Mouse (Mus musculus): Measurements from ENCODE around the gene Tkfc. TPM values are rescaled to one million over a fixed set of nuclear protein-coding genes. Genes with fewer than 3 reads are reported as not detected.
"Not testable (repeated sequence)": the region's sequence is repeated elsewhere in the genome, so short reads cannot be mapped to it uniquely, and the experiment has no call there.

Tkfc gene
- polyA plus RNA-seq, 1 experiment: 16.4 TPM

- Histone ChIP-seq H3K27ac (ENCODE audit: insufficient read depth, low read length) (no peak overlapping the region), H3K4me3 (ENCODE audit: insufficient read depth, low read length) (no peak overlapping the region), H3K4me1 (ENCODE audit: control insufficient read depth, insufficient read depth, low read length) (no peaks in the 10 kb centered on the region)
- TF ChIP-seq CTCF (IDR thresholded peaks at IDR 0.05; ENCODE audit: extremely low read depth, insufficient read depth, low read length) (no peak), POLR2A (IDR thresholded peaks at IDR 0.05; ENCODE audit: extremely low read depth, insufficient read depth, low read length) (no peak)
These were observed 35.8 kb downstream of the Tkfc start for GRCm38 (mm10) chr19:10569627-10570026.

DNA sequence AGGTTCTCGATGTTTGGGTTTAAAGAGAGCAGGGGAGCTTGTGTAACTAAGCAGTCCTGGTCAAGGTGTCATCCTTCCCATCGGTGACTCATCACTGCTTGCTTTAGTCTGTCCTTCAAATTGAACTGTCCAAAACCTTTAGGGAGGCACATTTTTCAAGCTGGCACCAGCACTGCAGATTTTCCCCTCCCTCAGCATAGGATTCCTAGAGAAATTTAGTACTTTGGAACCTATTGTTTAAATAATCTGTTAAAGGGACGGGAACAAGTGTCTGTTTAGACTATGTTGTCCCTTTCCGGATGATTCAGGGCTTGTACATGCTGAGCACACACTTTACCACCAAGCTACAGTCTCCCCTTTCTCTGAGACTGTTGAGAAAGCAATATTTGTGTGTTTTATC, 40.2 kb downstream of the Tkfc start:
- H3K4me3 ChIP-seq (ENCODE audit: insufficient read depth, low read length): no peak overlapping the region
- no peak for TF ChIP-seq CTCF (IDR thresholded peaks at IDR 0.05; ENCODE audit: extremely low read depth, insufficient read depth, low read length)
- no peak for TF ChIP-seq POLR2A (IDR thresholded peaks at IDR 0.05; ENCODE audit: extremely low read depth, insufficient read depth, low read length)
- H3K4me1 ChIP-seq (ENCODE audit: control insufficient read depth, insufficient read depth, low read length): no peaks in the 10 kb centered on the region
- H3K27ac ChIP-seq (ENCODE audit: insufficient read depth, low read length): no peak overlapping the region

- Histone ChIP-seq H3K27ac (ENCODE audit: insufficient read depth, low read length) (no peak overlapping the region), H3K4me1 (ENCODE audit: control insufficient read depth, insufficient read depth, low read length) (no peaks in the 10 kb centered on the region), H3K4me3 (ENCODE audit: insufficient read depth, low read length) (no peak overlapping the region)
- no peak for TF ChIP-seq POLR2A (IDR thresholded peaks at IDR 0.05; ENCODE audit: extremely low read depth, insufficient read depth, low read length)
- TF ChIP-seq CTCF (IDR thresholded peaks at IDR 0.05; ENCODE audit: extremely low read depth, insufficient read depth, low read length): no peak
These were observed 41.2 kb downstream of the Tkfc start for GRCm38 (mm10) chr19:10564278-10564677.

DNA sequence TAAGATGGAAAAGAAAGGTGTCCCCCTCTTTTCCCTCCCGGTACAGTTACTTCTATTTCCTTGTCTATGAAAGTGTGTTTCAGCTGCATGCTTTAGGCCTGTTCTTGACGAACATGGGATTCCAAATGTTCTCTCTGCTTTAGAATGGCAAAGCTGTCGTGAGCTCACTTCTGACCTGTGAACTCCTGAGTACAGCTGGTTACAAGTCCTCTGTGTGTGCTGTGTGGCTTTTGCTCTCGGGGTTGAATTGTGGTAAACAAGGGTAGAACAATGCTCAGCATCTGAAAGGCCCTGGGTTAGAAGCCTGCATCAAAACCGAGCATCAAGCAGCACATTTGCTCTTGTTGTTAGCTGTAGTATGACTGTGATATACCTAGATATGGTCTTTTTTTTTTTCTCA, 43.1 kb downstream of the Tkfc start:
- Histone ChIP-seq H3K4me1 (ENCODE audit: control insufficient read depth, insufficient read depth, low read length) (no peaks in the 10 kb centered on the region), H3K27ac (ENCODE audit: insufficient read depth, low read length) (no peak overlapping the region), H3K4me3 (ENCODE audit: insufficient read depth, low read length) (no peak overlapping the region)
- no peak for TF ChIP-seq CTCF (IDR thresholded peaks at IDR 0.05; ENCODE audit: extremely low read depth, insufficient read depth, low read length)
- TF ChIP-seq POLR2A (IDR thresholded peaks at IDR 0.05; ENCODE audit: extremely low read depth, insufficient read depth, low read length): no peak

- Histone ChIP-seq H3K4me3 (ENCODE audit: insufficient read depth, low read length) (no peak overlapping the region), H3K4me1 (ENCODE audit: control insufficient read depth, insufficient read depth, low read length) (no peaks in the 10 kb centered on the region), H3K27ac (ENCODE audit: insufficient read depth, low read length) (no peak overlapping the region)
- TF ChIP-seq CTCF (IDR thresholded peaks at IDR 0.05; ENCODE audit: extremely low read depth, insufficient read depth, low read length): no peak
- no peak for TF ChIP-seq POLR2A (IDR thresholded peaks at IDR 0.05; ENCODE audit: extremely low read depth, insufficient read depth, low read length)
These were observed 43.7 kb downstream of the Tkfc start for GRCm38 (mm10) chr19:10561558-10562314.

DNA sequence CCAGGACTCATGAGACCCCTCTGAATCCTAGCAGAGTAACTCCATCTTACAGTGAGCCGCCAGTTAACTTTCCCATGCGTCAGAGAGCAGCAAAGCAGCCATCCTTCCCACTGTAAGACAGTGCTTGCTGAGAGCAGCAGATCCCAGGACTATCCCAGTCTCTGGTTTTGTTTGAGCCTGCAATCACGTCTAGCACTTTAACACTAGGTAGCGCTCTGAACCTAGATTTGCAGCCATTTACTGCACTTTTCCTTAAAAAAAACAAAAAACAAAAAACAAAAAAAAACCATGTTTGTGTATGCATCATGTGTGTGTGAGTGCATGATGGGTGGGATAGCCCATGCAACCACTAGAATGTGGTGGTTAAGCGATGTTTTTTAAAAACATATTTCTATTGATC, 45.3 kb downstream of the Tkfc start:
- Histone ChIP-seq H3K27ac (ENCODE audit: insufficient read depth, low read length) (no peak overlapping the region), H3K4me1 (ENCODE audit: control insufficient read depth, insufficient read depth, low read length) (no peaks in the 10 kb centered on the region), H3K4me3 (ENCODE audit: insufficient read depth, low read length) (no peak overlapping the region)
- TF ChIP-seq CTCF (IDR thresholded peaks at IDR 0.05; ENCODE audit: extremely low read depth, insufficient read depth, low read length) (no peak), POLR2A (IDR thresholded peaks at IDR 0.05; ENCODE audit: extremely low read depth, insufficient read depth, low read length) (no peak)

DNA sequence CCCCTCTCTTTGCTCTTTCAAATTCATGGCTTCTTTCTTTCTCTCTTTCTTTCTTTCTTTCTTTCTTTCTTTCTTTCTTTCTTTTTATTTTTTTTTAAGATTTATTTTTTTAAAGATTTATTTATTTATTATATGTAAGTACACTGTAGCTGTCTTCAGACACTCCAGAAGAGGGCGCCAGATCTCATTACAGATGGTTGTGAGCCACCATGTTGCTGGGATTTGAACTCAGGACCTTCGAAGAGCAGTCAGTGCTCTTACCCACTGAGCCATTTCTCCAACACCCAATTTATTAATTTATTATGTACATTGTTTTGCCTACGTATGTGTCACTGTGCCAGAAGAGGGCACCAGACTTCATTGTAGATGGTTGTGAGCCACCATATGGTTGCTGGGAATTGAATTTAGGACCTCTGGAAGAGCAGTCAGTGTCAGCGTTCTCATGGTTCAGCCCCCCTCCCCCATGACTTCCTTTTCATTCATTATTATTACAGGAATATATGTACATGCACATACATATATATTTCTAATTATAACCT, 47.5 kb downstream of the Tkfc start:
- not testable (repeated sequence) for H3K27ac ChIP-seq (ENCODE audit: insufficient read depth, low read length); H3K4me3 ChIP-seq (ENCODE audit: insufficient read depth, low read length); H3K4me1 ChIP-seq (ENCODE audit: control insufficient read depth, insufficient read depth, low read length)

- Histone ChIP-seq H3K4me1 (ENCODE audit: control insufficient read depth, insufficient read depth, low read length) (no peaks in the 10 kb centered on the region; the same call in 1 of the 2 replicates), H3K27ac (ENCODE audit: insufficient read depth, low read length) (no peak overlapping the region), H3K4me3 (ENCODE audit: insufficient read depth, low read length) (no peak overlapping the region)
- no peak for TF ChIP-seq POLR2A (IDR thresholded peaks at IDR 0.05; ENCODE audit: extremely low read depth, insufficient read depth, low read length)
- no peak for TF ChIP-seq CTCF (IDR thresholded peaks at IDR 0.05; ENCODE audit: extremely low read depth, insufficient read depth, low read length)
These were observed 48.0 kb downstream of the Tkfc start for GRCm38 (mm10) chr19:10557430-10557829.

GRCm38 (mm10) chr19:10557001-10557400, 48.5 kb downstream of the Tkfc start:
- TF ChIP-seq CTCF (IDR thresholded peaks at IDR 0.05; ENCODE audit: extremely low read depth, insufficient read depth, low read length): no peak
- no peak for TF ChIP-seq POLR2A (IDR thresholded peaks at IDR 0.05; ENCODE audit: extremely low read depth, insufficient read depth, low read length)
- H3K4me3 ChIP-seq (ENCODE audit: insufficient read depth, low read length): no peak overlapping the region
- no peak overlapping the region for H3K27ac ChIP-seq (ENCODE audit: insufficient read depth, low read length)
- H3K4me1 ChIP-seq (ENCODE audit: control insufficient read depth, insufficient read depth, low read length): no peaks in the 10 kb centered on the region; the same call in 1 of the 2 replicates
